Mouse (Mus musculus): Measurements from ENCODE around the gene Arnt2. TPM values are rescaled to one million over a fixed set of nuclear protein-coding genes. Genes with fewer than 3 reads are reported as not detected.

Gene Arnt2
- total RNA-seq, 1 experiment from 2014 or later: not detected

DNA sequence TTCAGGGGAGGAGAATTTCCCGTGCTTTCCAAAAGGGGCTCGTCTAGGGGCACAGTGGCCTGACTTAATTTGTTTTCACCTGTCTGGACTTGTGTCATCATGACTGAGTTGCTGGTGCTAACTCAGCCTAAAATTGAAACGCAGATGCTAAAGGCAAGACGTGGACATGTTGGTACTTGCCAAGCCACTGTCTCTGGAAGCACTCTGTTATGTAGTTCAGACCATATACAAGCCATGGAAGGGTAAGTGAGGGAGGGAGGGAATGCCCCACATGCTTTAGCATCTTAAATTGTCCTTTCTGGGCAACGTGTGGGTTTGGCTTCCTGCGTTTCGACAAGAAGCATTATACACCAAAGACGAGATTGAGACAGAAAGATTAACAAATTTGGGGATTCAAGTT lies 155.1 kb downstream of the Arnt2 start:
- ATAC-seq (replicated peaks; ENCODE audit: low read depth, poor library complexity, severe bottlenecking): no peak

DNA sequence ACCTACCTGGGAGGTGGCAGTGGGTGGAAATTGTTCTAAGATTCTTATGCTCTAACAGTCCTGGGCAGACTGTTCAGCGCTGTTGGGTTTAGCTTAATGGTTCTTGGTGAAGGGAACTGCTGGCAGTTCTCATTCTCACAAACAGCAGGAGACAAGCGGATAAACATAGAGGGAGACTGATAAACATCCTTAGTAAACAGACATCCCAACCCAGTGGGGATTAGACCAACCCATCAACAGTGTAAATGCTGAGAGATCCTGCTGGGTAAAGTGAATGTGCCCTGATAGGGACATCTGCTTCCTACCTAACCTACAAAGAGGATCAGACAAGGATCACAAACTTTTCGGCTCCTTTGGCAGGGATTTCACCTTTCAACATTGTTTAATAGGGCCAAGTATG lies 155.7 kb downstream of the Arnt2 start:
- ATAC-seq (replicated peaks; ENCODE audit: low read depth, poor library complexity, severe bottlenecking): no peak

DNA sequence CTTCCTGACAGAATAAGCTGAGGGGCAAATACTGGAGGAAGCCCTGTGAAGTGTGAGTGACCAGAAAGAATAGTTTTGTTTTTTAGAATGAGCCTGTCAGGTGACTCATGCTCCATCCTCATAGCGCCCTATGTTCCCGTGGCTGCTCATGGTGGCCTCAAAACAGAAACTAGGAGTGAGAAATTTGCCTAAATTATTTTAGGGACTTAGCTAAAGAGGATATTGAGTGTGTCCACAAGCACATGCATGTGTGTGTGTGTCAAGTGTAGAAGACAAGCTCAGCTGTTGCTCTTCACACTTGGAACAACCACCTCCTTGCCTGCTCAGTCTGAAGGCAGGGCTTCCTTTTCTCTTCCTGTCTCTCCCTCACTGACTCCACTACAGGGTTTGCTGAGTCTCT lies 158.3 kb downstream of the Arnt2 start:
- no peak for ATAC-seq (replicated peaks; ENCODE audit: low read depth, poor library complexity, severe bottlenecking)

DNA sequence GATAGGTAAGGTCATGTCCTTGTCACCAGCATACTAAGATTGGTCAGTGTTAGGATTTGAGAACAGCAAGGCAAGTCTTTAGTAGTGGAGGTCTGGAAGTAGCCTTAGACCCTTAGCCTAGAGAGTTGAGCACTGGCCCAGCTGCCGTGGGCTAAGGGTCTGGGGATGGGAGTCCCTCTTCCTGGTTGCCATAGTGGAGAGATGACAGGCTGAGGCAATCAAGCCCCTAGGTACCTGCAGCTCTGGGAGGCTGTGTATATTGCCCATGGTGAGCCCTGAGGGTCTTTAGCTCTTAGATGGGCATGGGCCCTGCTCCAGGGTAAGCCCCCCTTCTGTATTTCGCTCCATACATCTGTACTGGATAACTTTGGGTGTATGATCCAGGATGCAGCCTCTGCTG lies 159.2 kb downstream of the Arnt2 start:
- no peak for ATAC-seq (replicated peaks; ENCODE audit: low read depth, poor library complexity, severe bottlenecking)

DNA sequence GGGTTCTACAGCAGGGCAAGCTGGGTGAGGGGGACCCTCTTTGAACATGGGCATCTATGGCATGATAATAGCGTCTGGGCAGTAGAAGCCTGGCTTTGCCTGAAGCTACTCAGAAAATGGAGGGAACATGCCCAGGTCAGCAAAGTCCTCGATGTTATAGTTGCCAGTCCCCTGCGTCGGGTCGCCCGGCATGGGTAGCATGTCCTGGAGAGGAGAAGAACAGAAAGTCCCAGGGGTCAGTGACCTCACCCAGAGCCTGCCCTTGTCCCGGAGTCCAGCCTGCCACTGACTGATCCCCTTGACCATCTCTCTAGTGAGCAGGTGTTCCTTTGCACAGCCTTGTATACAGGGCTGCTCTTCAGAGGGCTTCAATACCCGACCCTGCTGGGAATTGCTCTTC lies 160.0 kb downstream of the Arnt2 start:
- no peak for ATAC-seq (replicated peaks; ENCODE audit: low read depth, poor library complexity, severe bottlenecking)

DNA sequence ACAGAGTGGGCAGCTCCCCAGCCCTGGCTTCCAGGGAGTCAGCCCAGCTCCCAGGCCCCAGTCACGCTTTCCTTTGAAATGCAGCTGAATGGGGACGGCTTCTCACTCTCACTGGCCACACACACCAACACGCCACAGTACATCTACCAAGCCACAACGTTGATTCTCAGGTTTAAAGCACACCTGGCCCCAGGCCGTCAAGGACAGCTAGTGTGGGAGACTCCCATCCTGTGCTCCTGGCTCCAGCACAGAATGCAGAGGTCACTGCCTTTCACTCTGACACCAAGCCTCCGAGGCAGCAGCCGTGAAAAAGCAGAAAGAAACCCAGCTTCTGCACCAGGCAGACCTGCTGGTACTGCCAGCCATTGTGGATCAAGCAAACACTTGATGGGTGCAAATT lies 160.6 kb downstream of the Arnt2 start:
- ATAC-seq (replicated peaks; ENCODE audit: low read depth, poor library complexity, severe bottlenecking): no peak

DNA sequence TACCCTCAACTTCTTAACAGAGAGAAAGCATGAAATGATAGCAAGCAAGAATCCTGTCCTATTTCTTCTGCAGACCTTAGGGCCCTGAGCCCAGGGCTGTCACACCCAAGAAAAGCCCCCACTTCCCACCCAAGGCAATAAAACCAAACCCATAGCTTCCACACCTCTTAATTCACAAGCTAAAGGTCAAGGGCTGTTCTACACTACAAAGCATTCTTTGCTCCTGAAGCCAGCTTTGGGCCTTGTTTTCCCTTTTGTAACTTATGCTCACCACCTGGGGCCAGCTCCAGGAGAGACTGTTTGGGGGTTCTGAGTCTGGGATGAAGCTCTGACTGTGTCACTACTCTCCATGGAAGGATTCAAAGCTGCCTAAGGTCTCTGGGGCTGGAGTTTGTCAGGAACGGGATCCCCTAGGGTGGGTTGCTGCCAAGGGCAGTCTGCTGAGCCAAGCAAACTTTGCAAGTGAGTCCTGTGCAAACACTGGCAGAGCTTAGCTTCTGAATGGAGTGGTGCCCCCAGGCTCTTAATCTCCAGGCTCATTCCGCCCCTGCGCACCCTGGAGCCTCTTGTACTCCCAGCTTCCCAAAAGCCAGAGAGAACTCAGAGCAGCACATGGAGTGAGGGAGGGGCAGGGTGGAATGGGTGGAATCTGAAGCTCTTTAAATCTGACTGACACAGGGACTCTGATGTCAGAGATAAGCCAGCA lies 161.9 kb downstream of the Arnt2 start:
- ATAC-seq (replicated peaks; ENCODE audit: low read depth, poor library complexity, severe bottlenecking): no peak

DNA sequence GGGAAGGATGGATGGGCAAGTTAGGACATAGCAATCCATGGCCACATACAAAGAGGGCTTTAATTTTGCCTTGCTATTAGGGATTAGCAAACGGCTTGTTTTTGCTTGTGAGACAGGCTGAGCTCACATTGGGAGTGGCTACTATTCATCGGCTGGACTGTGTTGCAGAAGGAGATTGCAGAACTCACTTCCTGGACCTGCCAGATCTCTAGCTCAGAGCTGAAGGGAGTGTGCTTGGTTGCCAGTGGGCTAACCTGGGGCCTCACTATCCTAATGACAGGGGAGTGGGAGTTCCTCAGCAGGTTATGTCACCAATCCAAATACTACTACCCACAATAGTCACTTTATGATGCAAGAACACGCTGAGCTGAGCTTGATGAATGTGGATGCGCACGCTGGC lies 163.1 kb downstream of the Arnt2 start:
- no peak for ATAC-seq (replicated peaks; ENCODE audit: low read depth, poor library complexity, severe bottlenecking)

DNA sequence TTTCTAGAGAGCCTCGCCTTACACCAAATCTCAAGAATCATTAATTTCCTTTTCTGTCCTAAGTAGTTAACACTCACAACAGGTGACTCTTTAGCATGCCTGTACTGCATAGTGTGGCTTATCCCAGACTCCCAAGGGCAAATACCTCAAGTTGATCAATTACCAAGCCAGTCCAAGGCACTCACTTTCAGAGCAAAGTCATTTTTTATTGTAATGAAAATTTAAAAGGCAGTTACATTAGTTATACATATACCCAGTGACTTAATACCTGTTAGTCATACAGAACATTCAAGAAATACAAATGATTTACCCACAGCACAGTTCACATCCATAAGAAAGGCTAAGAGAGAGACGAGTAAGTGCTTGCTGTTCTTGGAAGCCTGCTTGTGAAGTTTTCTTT lies 163.9 kb downstream of the Arnt2 start:
- ATAC-seq (replicated peaks; ENCODE audit: low read depth, poor library complexity, severe bottlenecking): no peak

DNA sequence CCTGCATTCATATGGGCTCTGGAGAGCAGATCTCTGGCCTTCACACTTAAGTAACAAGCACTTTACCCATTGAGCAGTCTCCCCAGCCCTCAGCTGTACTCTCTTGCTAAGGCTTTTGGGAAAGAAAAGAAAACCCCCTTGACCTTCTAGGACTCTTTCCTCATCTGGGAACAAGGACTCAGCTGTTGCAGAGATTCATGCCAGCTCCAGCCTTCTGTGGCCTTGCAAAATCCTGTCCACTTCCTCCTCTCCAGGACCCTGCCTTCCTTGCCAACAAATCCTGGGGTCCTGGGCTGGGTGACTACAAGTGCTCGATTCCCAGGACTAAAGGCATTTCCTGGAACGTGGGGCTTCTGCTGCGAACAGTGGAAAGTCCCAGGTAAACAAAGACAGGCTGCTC lies 169.6 kb downstream of the Arnt2 start:
- ATAC-seq (replicated peaks; ENCODE audit: low read depth, poor library complexity, severe bottlenecking): no peak

DNA sequence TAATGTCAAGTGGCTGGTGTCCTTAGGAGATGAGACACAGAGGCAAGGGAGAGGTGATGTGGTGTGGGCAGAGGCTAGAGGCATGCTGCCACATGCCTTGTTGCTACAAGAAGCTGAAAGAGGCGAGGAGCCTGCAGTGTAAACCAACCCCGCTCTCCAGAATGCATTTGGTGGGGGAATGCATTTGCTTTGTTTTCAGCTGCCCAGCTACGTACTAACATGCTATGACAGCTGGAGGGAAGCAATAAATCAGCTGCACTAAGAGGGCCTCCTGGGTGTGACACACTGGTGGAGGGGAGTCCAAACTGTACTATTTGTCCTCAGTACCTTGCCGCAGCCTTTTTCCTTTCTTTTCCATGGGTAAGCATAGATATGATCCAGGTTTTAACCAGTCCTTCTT lies 172.3 kb downstream of the Arnt2 start:
- ATAC-seq (replicated peaks; ENCODE audit: low read depth, poor library complexity, severe bottlenecking): no peak

DNA sequence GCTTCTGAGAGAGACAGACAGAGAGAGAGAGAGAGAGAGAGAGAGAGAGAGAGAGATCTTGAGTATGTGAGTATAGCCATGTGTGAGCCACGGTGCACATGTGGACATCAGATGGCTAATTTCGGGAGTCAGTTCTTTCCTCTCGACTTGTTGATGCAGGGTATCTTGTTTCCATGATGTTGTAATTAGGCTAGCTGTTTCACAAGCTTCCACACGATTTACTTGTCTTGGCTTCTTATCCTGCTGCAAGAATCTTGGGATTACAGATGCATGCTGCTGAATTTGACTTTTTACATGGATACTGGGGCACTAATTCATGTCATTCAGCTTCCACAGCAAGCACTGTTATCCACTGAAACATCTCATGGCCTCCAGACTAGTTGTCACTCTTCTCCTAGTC lies 178.6 kb downstream of the Arnt2 start:
- ATAC-seq (replicated peaks; ENCODE audit: low read depth, poor library complexity, severe bottlenecking): no peak

DNA sequence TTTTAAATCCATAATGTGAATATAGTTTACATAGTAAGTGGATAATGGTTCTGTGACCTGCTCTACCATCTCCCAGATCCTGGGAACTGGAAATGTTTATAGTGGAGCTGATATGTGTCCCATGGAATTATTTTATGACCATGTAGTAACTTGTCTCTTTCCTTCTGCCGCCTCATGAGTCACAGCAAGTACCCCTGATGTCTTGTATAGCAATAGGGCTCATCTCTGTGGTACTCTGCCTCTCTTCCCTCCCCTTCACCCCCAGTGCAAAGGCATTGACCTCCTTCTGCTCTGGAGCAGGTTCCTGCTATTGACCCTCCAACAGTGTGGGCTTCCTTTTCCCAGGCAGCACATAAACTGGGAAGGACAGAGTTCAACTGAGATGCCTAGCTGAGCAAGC lies 182.3 kb downstream of the Arnt2 start:
- no peak for ATAC-seq (replicated peaks; ENCODE audit: low read depth, poor library complexity, severe bottlenecking)

DNA sequence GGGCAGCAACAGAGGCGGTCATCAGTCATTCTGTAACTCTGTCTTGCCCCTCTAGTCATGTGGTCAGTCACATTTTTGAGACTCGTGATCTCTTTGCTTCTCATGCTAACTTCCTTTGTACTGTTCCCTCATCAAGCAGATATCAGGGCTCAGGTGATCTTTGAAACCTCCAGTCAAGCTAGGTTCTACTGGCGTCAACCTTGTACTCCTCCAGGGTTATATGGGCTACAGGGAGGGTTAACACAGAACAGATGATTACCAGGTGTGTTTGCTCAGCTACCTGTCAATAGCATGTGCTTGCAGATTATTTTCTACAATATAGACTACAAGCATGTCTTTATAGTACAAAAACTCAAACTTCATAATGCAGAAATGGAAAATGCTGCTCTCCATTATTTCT lies 183.1 kb downstream of the Arnt2 start:
- no peak for ATAC-seq (replicated peaks; ENCODE audit: low read depth, poor library complexity, severe bottlenecking)

DNA sequence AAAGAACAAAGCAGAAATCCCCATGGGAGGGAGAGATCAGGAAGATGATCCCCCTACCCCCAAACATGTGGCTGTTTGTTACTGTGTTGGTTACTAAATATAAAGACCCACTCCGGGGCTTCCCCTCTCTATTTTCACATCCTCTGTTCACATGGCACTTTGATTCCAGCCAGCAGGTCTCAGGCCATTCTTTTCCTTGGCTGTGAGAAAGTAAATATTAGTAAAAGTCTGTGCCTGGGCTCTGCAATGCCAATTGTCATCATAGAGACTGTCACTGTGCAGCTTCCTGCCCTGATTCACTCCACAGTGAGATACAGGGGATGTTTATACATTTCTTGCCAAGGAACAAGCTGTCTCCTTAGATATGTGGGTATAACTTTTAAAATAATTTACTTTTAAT lies 197.9 kb downstream of the Arnt2 start:
- ATAC-seq (replicated peaks; ENCODE audit: low read depth, poor library complexity, severe bottlenecking): no peak

DNA sequence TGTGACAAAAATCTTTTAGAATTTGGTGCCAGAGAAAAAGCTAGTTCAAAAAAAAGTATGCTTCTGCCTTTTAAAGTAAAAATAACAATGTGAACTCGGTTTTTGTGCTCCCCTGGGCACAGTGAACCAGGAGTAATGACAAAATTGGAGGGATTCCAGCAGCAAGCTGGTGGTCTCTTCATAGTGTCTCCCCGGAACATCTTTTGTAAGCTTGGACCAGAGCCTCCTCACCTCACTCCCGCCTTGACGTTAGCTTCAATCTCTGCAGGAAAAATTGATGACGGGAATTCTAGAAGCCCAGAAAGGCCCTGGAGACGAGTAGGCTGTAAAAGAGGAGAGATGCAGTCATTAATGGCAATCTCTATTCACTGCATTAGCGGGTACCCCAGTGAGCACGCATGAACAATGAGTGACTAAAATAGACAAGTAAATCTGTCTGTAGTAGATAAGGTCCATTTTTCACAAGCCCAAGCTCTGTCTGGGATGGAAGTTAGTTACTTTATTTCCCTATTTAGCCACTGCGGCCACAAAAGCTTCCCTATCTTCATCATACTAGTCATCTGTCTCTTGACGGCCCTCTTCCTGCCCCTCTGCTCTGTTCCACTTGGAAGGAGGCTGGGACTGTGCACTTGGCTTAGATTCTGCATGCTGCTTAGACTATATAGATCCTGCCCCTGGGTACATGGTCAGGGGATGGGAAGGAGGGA lies 199.2 kb downstream of the Arnt2 start:
- peak; percentile 94 for ATAC-seq (replicated peaks; ENCODE audit: low read depth, poor library complexity, severe bottlenecking)

DNA sequence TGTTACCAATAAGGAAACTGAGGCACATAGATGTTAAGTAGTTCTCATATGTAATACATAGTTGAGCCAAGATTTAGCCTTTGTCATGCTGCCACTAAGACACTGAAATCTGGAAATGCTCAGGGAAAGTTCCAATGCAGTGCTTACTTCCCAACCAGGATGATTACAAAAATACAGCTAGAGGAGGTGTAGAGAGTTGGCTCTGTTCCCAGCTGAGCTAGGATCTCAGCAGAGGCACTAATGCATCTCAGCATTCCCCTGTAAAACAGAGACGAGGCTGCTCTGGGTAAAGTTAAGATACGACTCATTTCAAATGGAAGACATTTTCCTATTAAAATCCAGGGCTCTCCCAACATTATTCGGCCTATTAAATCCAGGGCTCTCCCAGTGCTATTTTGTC lies 206.0 kb downstream of the Arnt2 start:
- ATAC-seq (replicated peaks; ENCODE audit: low read depth, poor library complexity, severe bottlenecking): no peak

DNA sequence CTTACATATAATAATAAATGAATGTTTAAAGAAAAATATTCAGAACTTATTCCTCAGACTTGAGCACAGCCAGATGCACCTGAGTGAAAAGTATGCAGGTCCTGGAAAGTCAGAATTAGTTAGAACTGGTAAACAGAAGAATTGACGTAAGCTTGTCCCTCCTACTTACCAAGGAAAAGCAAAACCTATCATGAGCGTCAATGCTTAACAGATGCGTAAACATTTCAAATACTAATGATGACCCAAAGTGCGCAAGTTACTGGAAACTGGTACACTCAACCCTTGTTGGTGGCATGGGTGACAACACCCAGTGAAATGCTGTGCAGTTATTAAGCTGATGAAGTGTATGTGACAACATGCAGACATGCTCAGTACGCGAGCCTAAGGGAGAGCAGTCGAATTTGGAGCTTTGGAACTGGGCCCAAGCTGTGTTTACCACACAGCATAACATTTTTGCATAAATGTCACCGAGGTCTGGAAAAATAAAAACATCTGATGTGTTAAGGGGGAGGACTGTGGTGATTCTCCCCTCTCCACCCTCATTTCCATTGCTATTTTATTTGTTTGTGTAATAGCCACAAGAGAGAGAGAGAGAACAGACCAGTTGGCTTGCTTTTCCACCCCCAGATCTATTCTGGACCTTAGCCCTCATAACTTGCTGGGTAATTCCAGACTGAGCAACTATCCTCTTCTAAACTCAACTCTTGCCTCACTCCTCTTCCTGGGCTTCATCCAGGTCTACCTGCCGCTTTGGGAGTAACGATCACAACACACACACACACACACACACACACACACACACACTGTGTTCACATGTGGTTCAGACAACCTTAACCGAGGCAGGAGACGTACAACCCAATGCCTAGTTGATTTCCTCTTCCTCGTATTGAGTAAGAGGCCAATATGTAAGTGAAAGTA lies 208.6 kb downstream of the Arnt2 start:
- ATAC-seq (replicated peaks; ENCODE audit: low read depth, poor library complexity, severe bottlenecking): no peak

DNA sequence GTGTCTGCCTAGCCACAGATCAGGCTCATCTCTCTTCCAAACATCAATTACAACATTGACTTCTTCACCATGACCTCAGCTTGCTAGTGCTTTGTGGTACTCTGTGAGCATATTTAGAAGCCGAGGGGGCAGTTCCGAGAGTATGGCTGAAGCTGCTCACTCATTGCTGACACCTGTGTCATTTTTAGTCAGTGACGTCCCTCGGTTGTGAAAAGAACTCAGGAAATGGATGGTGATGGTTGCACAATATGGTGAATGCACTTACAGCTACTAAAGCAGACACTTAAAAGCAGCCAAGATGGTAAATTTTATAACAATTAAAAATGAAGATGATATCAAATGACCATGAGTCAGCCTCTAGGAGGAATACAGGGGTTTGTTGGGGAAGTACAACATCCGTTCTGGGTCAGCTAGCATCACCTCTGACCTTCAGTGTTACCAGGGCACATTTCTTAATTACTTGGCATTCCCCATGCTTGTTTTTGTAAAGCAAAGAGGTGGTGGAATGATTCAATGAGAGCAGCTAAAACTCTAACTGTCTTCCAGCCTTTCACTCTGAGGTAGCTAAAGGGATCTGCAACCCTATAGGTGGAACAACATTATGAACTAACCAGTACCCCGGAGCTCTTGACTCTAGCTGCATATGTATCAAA lies 212.6 kb downstream of the Arnt2 start:
- peak; percentile 42; the same call in 1 of the 2 replicates for ATAC-seq (replicated peaks; ENCODE audit: low read depth, poor library complexity, severe bottlenecking)

Data from common myeloid progenitor, adult 5-6 weeks (primary cell).